ENCODE assay signal across 16 mouse cellular contexts in the genomic region with DNA sequence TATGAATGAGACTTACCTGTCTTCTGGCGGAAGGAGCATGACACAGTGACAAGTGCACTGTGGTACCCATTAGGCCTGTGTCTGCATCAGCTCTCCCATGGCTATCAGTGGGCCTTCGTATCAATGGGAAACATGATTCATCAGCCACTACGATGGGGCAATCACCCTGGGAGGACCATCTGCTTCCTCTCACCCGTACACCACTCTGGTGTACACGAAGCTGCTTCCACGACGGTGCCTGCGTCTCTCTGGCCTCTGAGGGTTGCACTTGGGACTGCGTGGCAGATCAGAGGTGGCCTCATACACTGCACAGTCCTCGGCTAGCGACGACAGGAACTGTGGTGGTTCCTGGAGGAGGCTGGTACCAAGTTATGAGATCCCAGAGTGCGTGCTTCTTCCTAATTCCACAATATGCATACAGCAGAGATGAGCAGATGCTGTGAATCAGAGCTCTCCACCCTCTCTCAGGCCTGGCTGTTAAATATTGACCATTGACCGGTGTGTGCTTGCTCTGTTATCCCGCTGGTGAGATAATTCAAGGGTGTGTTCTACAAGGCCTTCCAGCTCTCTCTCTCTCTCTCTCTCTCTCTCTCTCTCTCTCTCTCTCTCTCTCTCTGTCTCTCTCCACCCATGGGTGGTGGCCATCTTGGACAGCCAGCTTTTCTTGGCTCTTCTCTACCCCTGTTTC. TPM values are rescaled to one million over a fixed set of nuclear protein-coding genes. Genes with fewer than 3 reads are reported as not detected.
DNase-seq lines count a peak whose midpoint lies in the region; ATAC-seq lines count a peak whose summit lies in the region.
"Had no signal": no experiment of that assay in that cellular context is flagged by ENCODE, and none has a peak within 500 bp of the region (broad histone marks: within the 10 kb centered on the region; RNA-seq: fewer than 3 reads in every experiment).

No protein-coding gene starts in this region.

- no peak overlapping the region for H3K9ac ChIP-seq in forebrain, embryonic 15.5 days (replicated peaks)
- H3K9ac ChIP-seq in forebrain, embryonic 12.5 days: no peak overlapping the region
- 0 out of 2 replicates have a peak overlapping the region, but pooled peaks have one; percentile 7 for H3K9ac ChIP-seq in liver, embryonic 13.5 days
- H3K9ac ChIP-seq in hindbrain, embryonic 11.5 days (ENCODE audit: low read depth, low read length): no peak overlapping the region
- H3K9ac ChIP-seq: embryonic facial prominence, embryonic 13.5 days; hindbrain, embryonic 13.5 days; limb, embryonic 15.5 days; stomach, embryonic 15.5 days had no signal

- peaks cover 4% of the 10 kb centered on the region; the same call in 1 of the 2 replicates for H3K27me3 ChIP-seq in forebrain, embryonic 15.5 days
- 0 out of 2 replicates have a peak, but pooled peaks cover 2% of the 10 kb centered on the region for H3K27me3 ChIP-seq in forebrain, embryonic 12.5 days
- H3K27me3 ChIP-seq in liver, embryonic 13.5 days: no peaks in the 10 kb centered on the region
- H3K27me3 ChIP-seq in hindbrain, embryonic 11.5 days (ENCODE audit: control insufficient read depth, insufficient read depth, low read length): no peaks in the 10 kb centered on the region
- H3K27me3 ChIP-seq: embryonic facial prominence, embryonic 13.5 days; hindbrain, embryonic 13.5 days; limb, embryonic 15.5 days; Patski; stomach, embryonic 15.5 days had no signal

- no peak overlapping the region for H3K27ac ChIP-seq in forebrain, embryonic 15.5 days (replicated peaks)
- no peak overlapping the region for H3K27ac ChIP-seq in forebrain, embryonic 12.5 days
- H3K27ac ChIP-seq in liver, embryonic 13.5 days: no peak overlapping the region
- H3K27ac ChIP-seq in hindbrain, embryonic 11.5 days (ENCODE audit: low read depth, low read length): no peak overlapping the region
- H3K27ac ChIP-seq: embryonic facial prominence, embryonic 13.5 days; hindbrain, embryonic 13.5 days; limb, embryonic 15.5 days; stomach, embryonic 15.5 days had no signal

- ATAC-seq in forebrain, embryonic 15.5 days (replicated peaks): peak; percentile 41; the same call in 1 of the 2 replicates
- ATAC-seq in forebrain, embryonic 12.5 days (ENCODE audit: low FRiP score): no peak
- ATAC-seq in common myeloid progenitor, adult 5-6 weeks (replicated peaks; ENCODE audit: low read depth, poor library complexity, severe bottlenecking): peak; percentile 90
- ATAC-seq in liver, embryonic 13.5 days (ENCODE audit: low read depth): peak; percentile 56
- ATAC-seq in monocyte, adult 5-6 weeks (replicated peaks; ENCODE audit: insufficient number of reproducible peaks, low FRiP score, low TSS enrichment, poor library complexity, severe bottlenecking): peak; percentile 32; the same call in 1 of the 2 replicates
- no peak for ATAC-seq in hindbrain, embryonic 11.5 days (ENCODE audit: low FRiP score)
- ATAC-seq: Patski had no signal

- no peaks in the 10 kb centered on the region for H3K9me3 ChIP-seq in forebrain, embryonic 15.5 days
- H3K9me3 ChIP-seq in forebrain, embryonic 12.5 days: no peaks in the 10 kb centered on the region
- H3K9me3 ChIP-seq in liver, embryonic 13.5 days (replicated peaks): 0 out of 2 replicates have a peak, but pooled peaks cover 6% of the 10 kb centered on the region
- no peaks in the 10 kb centered on the region for H3K9me3 ChIP-seq in hindbrain, embryonic 11.5 days (ENCODE audit: control insufficient read depth, low read length)
- H3K9me3 ChIP-seq: hindbrain, embryonic 13.5 days; limb, embryonic 15.5 days; stomach, embryonic 15.5 days had no signal

- H3K4me1 ChIP-seq in forebrain, embryonic 15.5 days: no peaks in the 10 kb centered on the region
- H3K4me1 ChIP-seq in forebrain, embryonic 12.5 days: no peaks in the 10 kb centered on the region
- H3K4me1 ChIP-seq in liver, embryonic 13.5 days (replicated peaks): peaks cover 40% of the 10 kb centered on the region
- no peaks in the 10 kb centered on the region for H3K4me1 ChIP-seq in hindbrain, embryonic 11.5 days (replicated peaks; ENCODE audit: control insufficient read depth, insufficient read depth, low read length)
- H3K4me1 ChIP-seq: embryonic facial prominence, embryonic 13.5 days; hindbrain, embryonic 13.5 days; limb, embryonic 15.5 days; stomach, embryonic 15.5 days had no signal

- DNase-seq in liver, embryonic 13.5 days: no peak
- no peak for DNase-seq in adrenal gland, postnatal 14 days
- DNase-seq in right cerebral cortex, postnatal 36 days (ENCODE audit: low spot score in 2 of 2): no peak
- no peak for DNase-seq in hindbrain, embryonic 11.5 days (ENCODE audit: low spot score)
- DNase-seq: cerebellum, postnatal 25 days; lung, postnatal 4 days; thymus, postnatal 25 days had no signal

- WGBS in forebrain, embryonic 15.5 days: 91% methylated on average over 15 of the region's 15 CpGs
- WGBS in forebrain, embryonic 12.5 days: 93% methylated on average over 15 of the region's 15 CpGs
- 42% methylated on average over 15 of the region's 15 CpGs for WGBS in liver, embryonic 13.5 days (ENCODE audit: insufficient replicate concordance)
- 90% methylated on average over 15 of the region's 15 CpGs for WGBS in hindbrain, embryonic 11.5 days

- no peak overlapping the region for H3K4me3 ChIP-seq in forebrain, embryonic 15.5 days
- H3K4me3 ChIP-seq in forebrain, embryonic 12.5 days (replicated peaks): no peak overlapping the region
- H3K4me3 ChIP-seq in liver, embryonic 13.5 days (replicated peaks): no peak overlapping the region
- H3K4me3 ChIP-seq in hindbrain, embryonic 11.5 days (ENCODE audit: low read depth, low read length): no peak overlapping the region
- H3K4me3 ChIP-seq: embryonic facial prominence, embryonic 13.5 days; hindbrain, embryonic 13.5 days; limb, embryonic 15.5 days; stomach, embryonic 15.5 days had no signal

- H3K4me2 ChIP-seq in forebrain, embryonic 15.5 days (replicated peaks): no peak overlapping the region
- no peak overlapping the region for H3K4me2 ChIP-seq in forebrain, embryonic 12.5 days
- H3K4me2 ChIP-seq in liver, embryonic 13.5 days: peak overlapping the region; percentile 34
- H3K4me2 ChIP-seq in hindbrain, embryonic 11.5 days (replicated peaks; ENCODE audit: low read depth, low read length): no peak overlapping the region
- H3K4me2 ChIP-seq: embryonic facial prominence, embryonic 13.5 days; hindbrain, embryonic 13.5 days; limb, embryonic 15.5 days; stomach, embryonic 15.5 days had no signal

- no peaks in the 10 kb centered on the region for H3K36me3 ChIP-seq in forebrain, embryonic 15.5 days
- no peaks in the 10 kb centered on the region for H3K36me3 ChIP-seq in forebrain, embryonic 12.5 days (replicated peaks)
- H3K36me3 ChIP-seq in liver, embryonic 13.5 days: no peaks in the 10 kb centered on the region
- H3K36me3 ChIP-seq in hindbrain, embryonic 11.5 days (ENCODE audit: control insufficient read depth, insufficient read depth, low read length): no peaks in the 10 kb centered on the region
- H3K36me3 ChIP-seq: embryonic facial prominence, embryonic 13.5 days; hindbrain, embryonic 13.5 days; limb, embryonic 15.5 days; stomach, embryonic 15.5 days had no signal

RNA-seq across cellular contexts. Expression of gene Map3k1, which starts 9.6 kb away (rescaled TPM):
- polyA plus RNA-seq in forebrain, embryonic 15.5 days (2015; fragmentation: Nextera tagmentation; extraction: Ambion mirVana): 9.8 and 9.9 TPM in 2 replicates
- 14.3 and 15.3 TPM in 2 replicates for polyA plus RNA-seq in forebrain, embryonic 12.5 days (2016; fragmentation: Nextera tagmentation; extraction: Ambion mirVana)
- total RNA-seq in common myeloid progenitor, adult 5-6 weeks (2017): 36.1 and 38.5 TPM in 2 replicates
- 11.1 and 14.5 TPM in 2 replicates for polyA plus RNA-seq in liver, embryonic 13.5 days (2015; fragmentation: Nextera tagmentation; extraction: Ambion mirVana)
- 89.3 to 167 TPM (median 89.4 TPM) in 3 replicates for total RNA-seq in monocyte, adult 5-6 weeks (2017)
- 60.4 and 62.0 TPM in 2 replicates for total RNA-seq in adrenal gland, postnatal 14 days (2021)
- polyA plus RNA-seq in hindbrain, embryonic 11.5 days (2014; fragmentation: Nextera tagmentation; extraction: Ambion mirVana): 13.0 and 16.0 TPM in 2 replicates

Comparison
In these comparisons a context has a peak if more than half of its experiments do, and no peak if none do; other contexts are left out.
1. ATAC-seq: peak in forebrain, embryonic 15.5 days (single experiment), common myeloid progenitor, adult 5-6 weeks (single experiment), liver, embryonic 13.5 days (single experiment) and monocyte, adult 5-6 weeks (single experiment); none in forebrain, embryonic 12.5 days (single experiment) and hindbrain, embryonic 11.5 days (single experiment).